Mouse (Mus musculus) brain, adult 10 weeks (tissue): Measurements from ENCODE around the gene Prn. TPM values are rescaled to one million over a fixed set of nuclear protein-coding genes. Genes with fewer than 3 reads are reported as not detected.

Experiments
- polyA plus RNA-seq: library from polyadenylated mRNA; stranded (reverse); fragments of 350-450 nt; fragmentation: Illumina TruSeq; extraction: RNeasy Lipid Tissue Mini Kit (QIAGEN cat#74804); gene quantifications from one replicate; pipeline ENCODE4 v1.2.3, GENCODE M21; 2015; ENCODE audit warnings: low read depth, low replicate concordance

The Prn gene
- polyA plus RNA-seq: not detected

GRCm38 (mm10) chr2:131909683-131910572, at the start of gene Prn, which contains the start of gene Prnp:
TSS of gene Prn (plus strand) at chr2:131909957.
TSS of gene Prnp (plus strand) at chr2:131909928.

GRCm38 (mm10) chr2:131950598-131951095, 40.9 kb downstream of the Prn start, which contains the start of gene Prnd:
TSS of gene Prnd (plus strand) at chr2:131950861.

Other genes starting within 250 kb of the Prn start
- gene Erv3, start 50.2 kb upstream of the Prn start, polyA plus RNA-seq: 0.16 TPM
- gene Prnp, start within 50 bp of the Prn start, polyA plus RNA-seq: 870 TPM
- not detected for gene Prnd, start 40.9 kb downstream of the Prn start, polyA plus RNA-seq
- 39.9 TPM for gene Rassf2, start 120.3 kb downstream of the Prn start, polyA plus RNA-seq
- gene Slc23a2, start 235.2 kb downstream of the Prn start, polyA plus RNA-seq: 82.4 TPM